Mouse (Mus musculus): ENCODE data around the gene Ift88.
A peak's percentile ranks its signal among the peaks of the same experiment; 100 is the strongest.

Ift88 gene

DNA sequence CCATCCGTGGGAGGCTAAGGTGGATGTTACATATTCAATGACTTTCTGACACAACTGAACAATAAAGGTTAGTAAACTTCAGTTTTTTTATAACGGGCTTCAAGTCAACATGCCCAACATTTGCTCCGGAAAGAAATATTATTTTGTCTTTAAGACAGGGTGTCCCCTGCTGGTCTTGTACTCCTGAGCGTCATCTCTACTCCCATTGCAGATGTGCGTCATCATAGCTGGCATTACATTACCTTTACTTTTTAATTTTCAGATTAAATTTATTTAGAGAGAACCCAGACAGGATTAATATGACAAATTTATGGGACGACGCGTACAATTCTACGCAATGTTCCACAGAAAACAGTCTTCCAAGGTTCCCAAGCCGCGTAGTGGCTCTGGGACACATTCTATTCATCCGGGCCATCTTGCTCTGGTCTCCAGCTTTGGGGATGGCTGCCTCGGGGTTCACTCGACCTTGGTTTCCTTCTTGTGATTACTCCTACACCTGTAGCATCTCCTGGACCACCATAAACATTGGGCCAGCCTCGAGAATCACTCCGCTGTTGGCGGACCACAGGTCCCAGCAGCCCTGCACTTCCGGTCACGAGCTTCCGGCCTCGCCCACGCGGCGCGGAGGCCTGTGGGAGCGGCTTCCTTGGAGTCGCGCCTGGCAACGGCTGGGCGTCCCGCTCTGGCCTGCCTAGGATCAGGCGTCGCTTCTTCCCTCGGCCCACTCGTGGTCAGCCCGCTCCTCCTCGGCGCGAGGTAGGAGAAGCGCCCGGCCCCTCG lies at the start of gene Ift88:
Ift88 (plus strand) TSS at position 631 of the 780 bp plus-strand sequence.
- DNase-seq (ENCODE audit: extremely low read depth, insufficient read length, low spot score) = peak; percentile 91

DNA sequence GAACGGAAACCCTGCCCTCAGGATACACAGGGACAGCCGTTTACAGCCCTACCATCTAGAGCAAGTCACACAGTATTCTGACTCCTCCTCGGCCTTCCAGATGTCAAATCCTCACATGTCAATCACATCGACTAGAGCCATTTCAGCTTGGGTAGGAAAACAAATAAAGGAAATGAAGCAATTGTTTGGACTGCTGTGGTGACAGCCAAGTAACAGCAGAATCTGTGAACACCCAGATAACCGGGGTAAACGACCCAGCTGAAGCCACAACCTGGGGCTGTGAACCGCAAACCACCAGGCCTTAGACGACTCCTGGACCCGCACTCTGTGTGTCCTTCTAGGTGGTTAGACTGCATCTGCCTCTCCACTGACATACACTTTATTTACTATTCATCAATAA lies 48.7 kb upstream of the Ift88 start:
- DNase-seq (ENCODE audit: extremely low read depth, insufficient read length, low spot score) = no peak

DNA sequence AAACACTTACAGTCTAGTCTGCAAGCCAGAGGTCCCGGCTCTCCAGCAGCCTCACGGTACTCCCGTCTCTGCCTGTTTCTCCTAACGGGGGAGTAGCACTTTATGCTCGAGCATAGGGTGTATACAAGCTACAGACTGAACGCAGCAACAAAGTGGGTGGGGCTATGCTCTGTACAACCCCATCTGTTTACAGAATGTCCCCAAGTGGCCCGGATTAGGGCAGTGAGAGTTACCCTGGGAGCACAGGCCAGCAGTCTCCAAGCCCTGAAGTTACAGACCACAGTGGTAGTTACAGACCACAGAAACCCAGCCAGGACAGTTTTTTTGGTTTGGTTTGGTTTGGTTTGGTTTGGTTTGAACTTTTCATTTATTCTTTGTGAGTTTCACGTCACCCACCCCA lies 47.8 kb upstream of the Ift88 start:
- DNase-seq (ENCODE audit: extremely low read depth, insufficient read length, low spot score) = no peak

DNA sequence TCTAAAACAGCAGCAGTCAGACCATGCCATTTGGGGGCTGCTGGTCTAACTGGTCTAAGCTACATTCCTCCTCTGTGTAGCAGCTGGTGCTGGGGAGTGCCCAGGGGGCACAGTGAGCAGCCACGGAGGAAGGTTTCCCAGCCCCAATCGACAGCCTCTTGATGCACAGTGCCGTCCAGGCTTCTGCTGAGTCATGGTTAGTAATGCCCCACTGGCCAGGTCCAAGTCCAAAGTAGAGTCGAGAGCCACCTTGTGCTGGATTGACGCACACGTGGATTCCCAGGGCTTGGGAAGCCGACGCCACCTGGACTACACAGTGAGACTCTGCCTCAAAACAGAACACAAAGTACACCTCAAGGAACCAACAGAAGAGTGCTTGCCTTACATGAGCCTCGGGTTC lies 46.9 kb upstream of the Ift88 start:
- DNase-seq (ENCODE audit: extremely low read depth, insufficient read length, low spot score) = peak; percentile 15

DNA sequence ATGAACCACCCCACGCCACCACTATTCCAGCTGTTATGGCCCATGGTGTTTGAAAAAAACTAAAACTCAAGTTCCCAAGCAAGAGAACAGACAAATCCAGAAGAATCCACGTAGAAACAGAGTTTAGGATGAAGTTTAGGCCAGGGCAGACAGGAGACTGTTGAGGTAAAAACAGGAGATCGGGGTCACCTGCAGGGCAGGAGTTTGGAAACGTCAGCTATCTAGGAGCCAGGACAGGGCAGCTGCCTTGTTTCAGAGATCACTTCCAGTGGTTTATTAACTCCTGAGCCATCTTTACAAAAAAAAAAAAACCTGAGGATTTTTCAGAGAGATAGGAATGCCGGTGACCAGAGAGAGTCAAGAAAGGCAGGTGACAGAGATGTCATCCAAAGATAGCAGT lies 46.3 kb upstream of the Ift88 start:
- no peak for DNase-seq (ENCODE audit: extremely low read depth, insufficient read length, low spot score)

DNA sequence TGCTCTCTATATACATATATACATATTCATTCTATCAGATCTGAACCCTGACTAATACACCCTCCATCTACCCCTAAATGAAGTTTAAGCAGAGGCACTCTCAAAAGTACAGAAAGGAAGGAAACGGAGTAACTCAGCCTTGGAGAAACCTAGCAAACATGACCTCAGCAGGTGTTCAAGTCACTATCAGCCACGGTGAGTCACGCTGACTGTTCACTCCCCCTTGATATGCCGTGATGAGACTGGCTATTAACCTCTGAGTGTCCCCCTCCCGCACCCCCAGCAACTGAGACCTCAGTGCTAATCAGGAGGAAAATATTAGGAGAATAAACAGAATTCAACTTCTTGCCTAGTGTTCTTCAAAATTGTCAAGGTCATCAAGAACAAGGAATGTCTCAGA lies 38.2 kb upstream of the Ift88 start:
- DNase-seq (ENCODE audit: extremely low read depth, insufficient read length, low spot score) = no peak

DNA sequence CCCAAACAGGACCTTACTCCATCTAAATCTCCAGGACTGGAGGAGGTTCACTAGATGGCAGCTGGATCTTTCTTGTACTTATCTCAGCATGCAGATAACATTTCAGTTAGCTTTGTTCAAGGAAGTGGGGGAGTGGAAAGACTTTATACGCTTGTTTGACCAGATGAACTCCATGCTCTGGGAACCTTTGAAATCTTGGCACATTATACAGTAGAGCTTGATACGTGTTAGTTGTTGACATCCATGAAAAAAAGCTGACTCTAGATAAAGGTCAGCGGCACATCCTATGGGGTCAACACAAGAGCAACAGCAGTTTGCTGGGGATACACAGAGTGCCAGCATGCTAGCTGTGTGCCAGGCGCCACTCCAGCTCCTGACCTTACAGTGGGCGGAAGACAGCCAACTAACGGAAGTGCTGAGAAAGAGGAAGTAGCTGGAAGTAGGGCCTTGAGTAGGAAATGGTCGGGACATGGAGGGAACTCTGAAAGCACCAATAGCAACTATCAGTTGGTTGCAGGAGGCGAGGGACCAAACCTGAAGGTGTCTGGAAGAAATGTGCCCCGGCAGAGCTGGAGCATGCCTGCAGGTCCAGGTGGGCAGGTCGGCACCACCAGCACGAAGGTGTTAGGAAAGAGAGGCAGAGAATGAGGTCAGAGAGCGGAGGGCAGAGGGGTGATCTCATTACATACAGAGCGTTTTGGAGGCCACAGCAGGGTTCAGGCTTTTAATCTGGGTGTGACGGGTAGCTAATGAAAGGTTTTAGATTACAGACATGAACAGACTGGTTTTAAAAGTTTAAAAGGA lies 36.9 kb upstream of the Ift88 start:
- DNase-seq (ENCODE audit: extremely low read depth, insufficient read length, low spot score) = no peak

DNA sequence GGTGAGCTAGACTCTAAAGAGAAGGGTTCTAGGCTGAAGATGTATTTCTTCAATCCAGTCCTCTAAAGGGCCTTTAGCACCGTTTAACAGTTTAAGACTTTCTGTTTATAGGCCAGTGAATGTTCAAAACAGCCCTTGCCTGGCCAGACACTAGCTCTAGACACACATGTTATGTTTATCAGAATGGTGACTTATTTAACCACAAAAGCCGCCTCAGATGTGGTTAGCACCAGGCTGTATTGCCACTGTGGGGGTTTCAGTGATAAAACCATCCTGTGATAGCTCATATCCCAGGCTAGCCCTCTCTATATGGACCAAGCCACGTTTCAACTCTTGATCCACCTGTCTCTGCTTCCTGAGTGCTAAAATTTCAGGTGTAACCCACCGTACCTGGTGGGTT lies 32.2 kb upstream of the Ift88 start:
- DNase-seq (ENCODE audit: extremely low read depth, insufficient read length, low spot score) = no peak

DNA sequence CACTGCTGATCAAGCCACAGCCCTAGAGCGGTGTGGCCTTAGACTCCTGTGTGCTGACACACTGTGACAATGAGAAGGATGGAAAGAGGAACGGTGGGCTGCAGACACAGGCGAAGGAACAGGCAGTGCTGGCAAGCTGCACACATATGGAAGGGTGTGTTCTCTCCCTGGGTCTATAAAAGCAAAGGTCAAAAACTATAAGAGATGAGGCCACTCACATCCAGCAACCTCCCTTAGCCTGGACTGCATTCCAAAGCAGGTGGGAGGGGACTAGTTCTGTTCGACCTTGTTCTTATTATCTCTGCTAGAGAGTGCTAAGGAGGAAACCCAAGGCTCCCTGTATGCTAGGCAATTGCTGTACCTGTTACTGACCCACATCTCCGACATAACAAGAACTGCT lies 31.6 kb upstream of the Ift88 start:
- DNase-seq (ENCODE audit: extremely low read depth, insufficient read length, low spot score) = no peak

DNA sequence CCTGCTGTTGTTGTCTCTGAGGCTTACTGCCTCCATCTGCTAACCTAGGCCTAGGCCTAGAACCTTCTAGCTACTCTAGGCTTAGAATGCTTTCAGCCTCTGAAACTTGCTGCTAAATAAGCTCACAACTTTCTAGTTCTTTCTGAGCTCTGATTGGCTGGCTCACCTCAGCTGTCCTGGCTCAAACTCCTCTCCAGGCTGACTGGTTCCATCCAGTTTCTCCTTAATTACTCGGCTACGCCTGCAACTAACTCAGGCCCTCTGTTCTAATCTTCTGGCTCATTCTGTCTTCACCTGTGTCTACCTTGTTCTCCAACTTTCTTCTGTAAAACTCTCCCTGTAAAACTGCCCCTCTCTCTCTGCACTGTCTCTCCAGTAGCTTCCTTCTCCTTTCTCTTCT lies 28.4 kb upstream of the Ift88 start:
- DNase-seq (ENCODE audit: extremely low read depth, insufficient read length, low spot score) = no peak

DNA sequence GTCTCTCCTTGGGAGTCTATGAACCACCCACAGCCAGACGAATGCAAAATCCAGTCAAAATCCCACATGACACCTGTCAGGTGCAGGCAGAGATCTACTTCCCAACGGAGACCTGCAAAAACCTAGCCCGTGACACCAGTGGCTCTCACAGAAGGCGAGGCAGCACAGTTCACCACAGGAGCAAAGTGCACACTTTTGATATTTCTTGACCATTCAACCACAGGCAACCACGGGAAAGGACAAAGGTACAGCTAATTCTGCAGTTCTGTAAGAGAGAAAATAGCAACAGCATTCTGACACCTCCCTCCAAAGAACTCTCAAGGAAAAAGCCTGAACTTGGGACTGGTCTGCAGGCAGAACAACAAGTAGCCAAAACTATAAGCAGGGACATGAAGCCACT lies 26.6 kb upstream of the Ift88 start:
- no peak for DNase-seq (ENCODE audit: extremely low read depth, insufficient read length, low spot score)

DNA sequence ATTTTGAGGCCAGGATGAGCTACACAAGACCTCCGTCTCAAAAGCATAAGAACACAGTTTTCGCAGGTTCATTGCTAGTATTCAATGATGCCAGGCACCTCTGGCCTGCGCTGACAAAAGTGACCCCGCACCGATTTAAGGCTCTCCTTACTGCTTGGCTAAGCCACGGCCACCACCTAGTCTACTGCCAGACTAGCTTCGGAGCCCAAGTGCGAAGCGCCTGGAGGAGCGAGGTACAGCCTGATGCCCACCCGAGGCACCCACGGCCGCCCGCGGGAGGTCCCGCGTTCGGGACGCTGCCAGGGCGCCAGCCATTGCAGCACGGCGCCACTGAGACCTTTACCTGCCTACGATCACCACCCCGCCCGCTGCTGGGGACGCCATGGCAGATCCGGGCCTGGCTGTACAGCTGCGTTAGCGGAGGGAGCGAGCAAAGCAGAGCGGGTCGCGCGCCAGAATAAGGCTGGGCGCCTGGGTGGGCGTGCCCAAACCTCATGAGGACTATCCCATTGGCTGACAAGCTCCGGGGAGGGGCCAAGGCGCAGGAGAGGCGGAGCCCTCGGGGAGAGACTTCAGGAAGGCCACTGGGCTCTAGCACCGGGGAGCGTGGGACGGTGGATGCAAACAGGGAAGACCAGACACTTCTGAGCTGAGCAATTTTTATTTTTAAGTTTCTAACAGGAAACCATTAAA lies 25.7 kb upstream of the Ift88 start, which contains the start of gene Cryl1:
Cryl1 (minus strand) TSS at position 465 of the 693 bp plus-strand sequence.
- DNase-seq (ENCODE audit: extremely low read depth, insufficient read length, low spot score) = peak; percentile 88

DNA sequence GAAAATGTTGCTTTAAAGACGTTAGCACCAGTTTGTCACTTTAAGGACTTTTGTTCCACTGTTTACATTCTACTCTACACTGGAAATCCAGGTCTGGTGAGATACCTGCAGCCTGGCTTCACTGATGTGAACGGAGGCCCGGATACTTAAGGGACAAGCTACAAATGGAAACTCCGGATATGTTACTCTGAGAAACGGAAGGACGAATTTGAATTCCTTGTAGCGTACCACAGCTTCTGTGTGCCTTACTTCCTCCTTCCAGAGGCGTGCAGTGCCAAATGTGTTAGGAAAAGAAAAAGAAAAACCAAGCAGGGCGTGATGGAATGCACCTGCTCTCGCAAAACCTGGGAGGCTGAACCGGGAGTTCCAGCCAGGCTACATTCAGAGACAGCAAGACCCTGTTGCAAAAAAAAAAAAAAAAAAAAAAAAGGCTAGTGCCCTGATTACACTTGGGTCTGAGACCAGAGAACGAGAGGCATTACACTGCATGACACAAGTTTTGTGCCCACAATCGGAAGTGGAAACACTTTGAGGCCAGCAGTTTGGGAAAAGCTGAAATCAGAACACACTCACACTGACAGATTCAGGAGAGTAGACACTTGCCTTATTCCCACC lies 24.9 kb upstream of the Ift88 start:
- no peak for DNase-seq (ENCODE audit: extremely low read depth, insufficient read length, low spot score)

DNA sequence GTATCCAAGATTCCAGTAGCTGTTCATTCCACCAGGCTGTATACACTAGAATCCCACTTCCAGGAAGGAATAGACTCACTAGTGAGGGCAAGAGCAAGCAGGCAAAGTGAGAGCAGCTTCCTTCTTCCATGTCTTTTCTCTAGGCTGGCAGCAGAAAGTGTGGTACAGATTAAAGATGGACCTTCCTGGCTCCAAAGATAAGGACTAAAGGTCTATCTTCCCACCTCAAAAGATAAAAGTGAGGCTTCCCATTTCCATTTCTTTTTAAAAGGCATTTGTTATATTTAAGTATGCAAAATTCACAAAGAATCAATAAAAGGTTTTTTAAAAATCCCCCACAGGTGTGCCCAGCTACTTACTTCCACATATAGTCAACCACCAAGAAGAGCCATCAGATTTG lies 21.0 kb upstream of the Ift88 start:
- DNase-seq (ENCODE audit: extremely low read depth, insufficient read length, low spot score) = no peak

DNA sequence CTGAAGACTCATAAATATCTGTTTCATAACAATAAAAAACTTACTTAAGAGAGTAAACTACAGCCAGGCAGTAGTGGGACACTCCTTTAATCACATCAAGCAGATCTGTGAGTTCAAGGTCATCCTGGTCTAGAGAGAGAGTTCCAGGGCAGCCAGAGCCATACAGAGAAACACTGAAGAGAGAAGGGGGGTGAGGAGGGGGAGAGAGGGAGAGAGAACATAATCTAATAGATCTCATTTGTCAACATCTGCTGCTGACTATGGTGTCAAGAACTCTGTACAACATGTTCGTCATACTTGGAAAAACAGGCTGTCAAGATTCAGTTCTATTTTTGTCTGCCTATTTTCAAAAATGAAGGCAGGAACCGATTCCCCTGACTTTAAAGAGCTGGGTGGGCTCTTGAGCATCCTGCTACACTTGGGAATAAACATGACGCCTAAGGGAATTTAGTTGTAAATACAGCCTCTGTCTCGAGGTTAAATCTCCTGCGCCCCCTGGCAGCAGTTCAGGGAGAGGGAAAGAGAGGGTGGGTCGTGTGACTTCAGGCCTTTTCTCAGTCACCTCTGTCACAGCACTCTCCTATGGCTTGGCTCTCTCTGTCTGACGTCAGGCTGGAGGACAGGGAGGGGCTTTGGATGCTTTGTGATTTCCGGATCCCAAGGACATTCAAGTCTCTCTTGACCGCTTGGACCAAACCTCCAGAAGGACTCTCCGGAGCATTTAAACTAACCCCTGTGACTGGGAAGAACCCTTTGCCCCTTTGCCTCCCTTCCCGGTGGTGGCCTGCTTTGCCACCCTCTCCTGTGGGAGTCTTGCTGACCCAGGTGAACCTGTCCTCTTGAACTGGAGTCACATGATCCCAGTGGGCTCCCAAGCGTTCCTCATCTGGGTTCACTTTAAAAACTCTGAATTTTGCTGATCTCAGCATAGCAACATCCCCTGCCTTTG lies 16.5 kb upstream of the Ift88 start:
- DNase-seq (ENCODE audit: extremely low read depth, insufficient read length, low spot score) = no peak

DNA sequence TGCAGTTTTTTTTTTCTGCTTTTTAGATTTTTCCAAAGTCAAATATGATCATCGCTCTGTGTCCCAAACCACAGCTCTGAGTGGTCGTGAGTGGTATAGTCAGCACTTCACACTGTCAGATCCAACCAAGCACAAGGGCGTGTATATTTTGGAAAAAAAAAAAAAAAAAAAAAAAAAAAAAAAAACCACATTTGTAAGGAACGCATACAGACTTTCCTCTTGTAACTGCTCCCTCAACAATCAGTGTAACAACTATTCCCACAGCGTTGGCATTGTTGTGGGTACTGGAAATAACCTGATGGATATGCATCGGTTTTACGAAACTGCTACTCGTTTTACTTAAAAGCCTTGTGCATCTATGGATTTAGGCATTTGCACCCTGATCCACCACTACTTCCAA lies 15.8 kb upstream of the Ift88 start:
- no peak for DNase-seq (ENCODE audit: extremely low read depth, insufficient read length, low spot score)

DNA sequence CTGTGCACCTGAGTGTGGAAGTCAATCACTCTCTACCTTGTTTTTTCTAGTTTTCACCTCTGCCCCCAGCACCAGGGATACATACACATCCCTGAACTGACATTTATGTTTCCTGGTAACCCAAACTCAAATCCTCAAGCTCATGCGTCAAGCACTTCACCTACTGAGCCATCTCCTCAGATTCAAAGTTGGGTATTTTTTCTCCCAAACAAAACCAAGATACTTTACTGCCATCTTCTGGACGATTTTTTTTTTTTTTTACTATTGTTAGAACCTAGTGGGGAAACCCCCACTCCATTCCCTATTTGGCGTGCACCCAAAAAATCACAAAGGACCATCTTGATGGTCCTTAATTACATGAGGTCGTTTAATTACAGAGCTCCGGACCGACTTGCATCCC lies 14.8 kb upstream of the Ift88 start:
- DNase-seq (ENCODE audit: extremely low read depth, insufficient read length, low spot score) = no peak

DNA sequence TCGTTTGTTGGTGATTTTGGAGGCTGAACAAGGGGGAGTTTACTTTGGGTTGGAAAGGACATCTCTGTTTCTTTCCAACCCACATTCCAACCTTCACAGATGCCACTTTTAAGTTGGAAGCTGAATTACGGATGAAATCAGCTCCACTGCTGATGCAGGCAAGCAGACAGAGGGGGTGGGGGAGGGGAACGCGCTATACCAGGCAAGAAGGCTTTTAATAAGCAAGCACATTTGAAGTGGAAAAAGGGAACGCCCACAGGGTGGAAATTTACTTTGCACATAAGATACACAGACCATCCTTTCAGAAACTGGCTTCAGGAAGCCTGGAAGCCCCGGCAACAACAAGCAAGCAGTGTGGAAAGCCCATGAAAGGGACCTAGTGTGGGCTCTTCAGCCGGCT lies 11.7 kb upstream of the Ift88 start:
- DNase-seq (ENCODE audit: extremely low read depth, insufficient read length, low spot score) = no peak

DNA sequence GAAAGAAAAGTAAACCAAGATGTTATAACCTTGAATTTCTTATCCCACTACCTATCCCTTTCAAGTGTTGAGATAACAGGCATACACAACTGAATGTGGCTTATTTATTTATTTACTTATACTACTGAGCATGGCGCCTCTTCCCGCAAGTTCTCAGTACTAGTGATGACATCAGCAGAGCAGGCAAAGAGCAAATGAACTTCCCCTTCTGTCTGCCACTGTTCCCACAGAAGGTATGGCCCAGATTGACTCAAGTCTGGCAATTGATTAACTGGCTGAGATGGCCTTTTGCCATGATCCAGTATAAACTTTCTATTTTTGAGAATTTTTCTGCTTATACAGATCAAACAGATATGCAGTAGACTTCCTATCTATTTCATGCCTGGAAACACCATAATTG lies 6.7 kb upstream of the Ift88 start:
- DNase-seq (ENCODE audit: extremely low read depth, insufficient read length, low spot score) = no peak

DNA sequence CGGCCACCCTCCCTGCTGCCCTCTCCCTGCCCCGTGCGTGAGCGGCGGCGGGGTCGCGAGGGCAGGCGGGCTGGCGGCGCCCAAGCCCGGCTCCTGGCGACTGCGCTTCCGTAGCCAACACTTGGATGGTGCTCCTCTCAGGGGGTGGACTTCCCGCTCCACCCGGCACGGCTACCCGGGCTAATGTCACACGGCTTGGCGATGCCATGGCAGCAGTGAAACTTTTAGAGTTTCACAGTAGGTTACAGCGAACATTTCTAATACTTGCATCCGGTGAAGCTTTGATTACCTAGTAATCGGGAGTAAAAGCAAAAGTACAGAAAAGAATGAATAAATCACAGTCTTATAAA lies 325 bp downstream of the Ift88 start:
- DNase-seq (ENCODE audit: extremely low read depth, insufficient read length, low spot score) = no peak
